In the genomic region with DNA sequence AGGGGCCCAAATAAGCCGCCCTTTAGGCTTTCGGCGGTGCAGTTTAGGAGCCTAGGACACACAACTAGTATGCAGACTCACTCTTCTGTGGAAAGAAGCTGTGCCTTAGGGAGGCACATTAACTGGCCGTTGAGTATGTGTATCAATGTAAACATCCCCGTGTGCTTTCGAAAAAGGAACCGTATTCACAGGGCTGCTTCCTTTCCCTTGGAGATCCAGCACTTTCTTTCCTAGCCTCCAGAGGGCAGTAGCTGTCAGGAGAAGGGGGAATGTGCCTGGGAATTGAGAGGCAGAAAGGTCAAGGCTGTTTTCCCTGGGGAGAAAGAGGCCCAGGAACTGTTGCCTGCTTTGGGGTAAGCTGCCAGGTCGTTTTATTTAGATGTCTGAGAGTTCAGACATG, we compare ENCODE assay signal across 8 mouse cellular contexts. TPM values are rescaled to one million over a fixed set of nuclear protein-coding genes. Genes with fewer than 3 reads are reported as not detected.
DNase-seq lines count a peak whose midpoint lies in the region; ATAC-seq and TF ChIP-seq lines count a peak whose summit lies in the region.

No protein-coding gene starts in this region.

- ATAC-seq in kidney, embryonic 14.5 days (ENCODE audit: low FRiP score, low TSS enrichment) = no peak
- ATAC-seq in liver, embryonic 13.5 days (ENCODE audit: low read depth) = no peak
- no peak for ATAC-seq in neural tube, embryonic 11.5 days (ENCODE audit: insufficient read depth, low FRiP score, low TSS enrichment)
- ATAC-seq in monocyte, adult 5-6 weeks (replicated peaks; ENCODE audit: insufficient number of reproducible peaks, low FRiP score, low TSS enrichment, poor library complexity, severe bottlenecking) = no peak

- TF ChIP-seq POLR2A in CH12.LX (IDR thresholded peaks at IDR 0.05; ENCODE audit: low read depth, low read length) = no peak

- H3K27ac ChIP-seq in CH12.LX (ENCODE audit: insufficient read depth, low read depth) = no peak overlapping the region
- peak overlapping the region; percentile 79 for H3K27ac ChIP-seq in heart, embryonic 10.5 days
- H3K27ac ChIP-seq in kidney, embryonic 14.5 days (ENCODE audit: low read depth, low read length) = 0 out of 2 replicates have a peak overlapping the region, but pooled peaks have one; percentile 47
- peak overlapping the region; percentile 56 for H3K27ac ChIP-seq in liver, embryonic 13.5 days
- no peak overlapping the region for H3K27ac ChIP-seq in neural tube, embryonic 11.5 days (ENCODE audit: low read depth, low read length)

- TF ChIP-seq CTCF in CH12.LX (conservative IDR thresholded peaks at IDR 0.05 in 1 of 2, IDR thresholded peaks at IDR 0.05 in 1 of 2; ENCODE audit: low read depth in 2 of 2, low read length in 2 of 2) = peak; percentile 63 to 95

- no peak for DNase-seq in CH12.LX (ENCODE audit: extremely low read depth)
- peak; percentile 62 to 67 for DNase-seq in adrenal gland, adult 18-20 months (ENCODE audit: low spot score in 2 of 2)
- peak; percentile 83 for DNase-seq in embryo, embryonic 11 days
- peak; percentile 81 for DNase-seq in heart, embryonic 10.5 days (ENCODE audit: low spot score)
- no peak for DNase-seq in liver, embryonic 13.5 days
- DNase-seq in neural tube, embryonic 11.5 days (ENCODE audit: low spot score) = peak; percentile 77

- TF ChIP-seq RAD21 in CH12.LX (IDR thresholded peaks at IDR 0.05; ENCODE audit: low read depth, low read length) = peak; percentile 93

- in situ Hi-C loops in CH12.LX (cut with MboI; ENCODE audit: low pct_ligation_motif_present, low pct_unique_long_range_greater_than_20kb, low sequenced_read_pairs) = no loop called here

- H3K9ac ChIP-seq in CH12.LX (ENCODE audit: insufficient read depth, low read depth) = no peak overlapping the region
- no peak overlapping the region for H3K9ac ChIP-seq in kidney, embryonic 14.5 days (ENCODE audit: low read depth, low read length)
- peak overlapping the region; percentile 31; the same call in 1 of the 2 replicates for H3K9ac ChIP-seq in liver, embryonic 13.5 days
- H3K9ac ChIP-seq in neural tube, embryonic 11.5 days (ENCODE audit: low read length) = peak overlapping the region; percentile 50

- no peak overlapping the region for H3K4me3 ChIP-seq in CH12.LX (replicated peaks in 1 of 3; ENCODE audit: low read depth in 2 of 3, low read length in 2 of 3, poor library complexity in 1 of 3)
- peak overlapping the region; percentile 58 for H3K4me3 ChIP-seq in heart, embryonic 10.5 days
- H3K4me3 ChIP-seq in kidney, embryonic 14.5 days (ENCODE audit: low read length) = peak overlapping the region; percentile 29
- H3K4me3 ChIP-seq in liver, embryonic 13.5 days (replicated peaks) = no peak overlapping the region; the same call in 1 of the 2 replicates
- H3K4me3 ChIP-seq in neural tube, embryonic 11.5 days (ENCODE audit: low read depth, low read length) = 0 out of 2 replicates have a peak overlapping the region, but pooled peaks have one; percentile 33

- TF ChIP-seq EP300 in CH12.LX (IDR thresholded peaks at IDR 0.05; ENCODE audit: low read length) = no peak

- dilution Hi-C loops in CH12.LX (cut with MboI; ENCODE audit: extremely low pct_ligation_motif_present, extremely low pct_unique_long_range_greater_than_20kb, low sequenced_read_pairs) = no loop called here

- no peaks in the 10 kb centered on the region for H3K27me3 ChIP-seq in CH12.LX (replicated peaks)
- peaks cover 33% of the 10 kb centered on the region for H3K27me3 ChIP-seq in heart, embryonic 10.5 days (ENCODE audit: insufficient read depth, poor library complexity, severe bottlenecking)
- H3K27me3 ChIP-seq in kidney, embryonic 14.5 days (ENCODE audit: control insufficient read depth, insufficient read depth, low read length) = no peaks in the 10 kb centered on the region
- H3K27me3 ChIP-seq in liver, embryonic 13.5 days = no peaks in the 10 kb centered on the region
- no peaks in the 10 kb centered on the region for H3K27me3 ChIP-seq in neural tube, embryonic 11.5 days (ENCODE audit: control insufficient read depth, insufficient read depth, low read length)

- peaks cover 11 to 43% of the 10 kb centered on the region in 2 experiments for H3K4me1 ChIP-seq in CH12.LX (ENCODE audit: control insufficient read depth in 1 of 2, insufficient read depth in 2 of 2)
- H3K4me1 ChIP-seq in heart, embryonic 10.5 days = peaks cover 79% of the 10 kb centered on the region
- H3K4me1 ChIP-seq in kidney, embryonic 14.5 days (ENCODE audit: control insufficient read depth, insufficient read depth, low read length) = peaks cover 54% of the 10 kb centered on the region
- H3K4me1 ChIP-seq in liver, embryonic 13.5 days (replicated peaks) = peaks cover 91% of the 10 kb centered on the region
- H3K4me1 ChIP-seq in neural tube, embryonic 11.5 days (ENCODE audit: control insufficient read depth, insufficient read depth, low read length) = peaks cover 21% of the 10 kb centered on the region

- peaks cover 0 to 41% of the 10 kb centered on the region in 2 experiments for H3K36me3 ChIP-seq in CH12.LX (replicated peaks in 1 of 2; ENCODE audit: control insufficient read depth in 1 of 2, insufficient read depth in 1 of 2, low read length in 1 of 2)
- peaks cover 6% of the 10 kb centered on the region; the same call in 1 of the 2 replicates for H3K36me3 ChIP-seq in heart, embryonic 10.5 days
- peaks cover 1% of the 10 kb centered on the region; the same call in 1 of the 2 replicates for H3K36me3 ChIP-seq in kidney, embryonic 14.5 days (ENCODE audit: control insufficient read depth, insufficient read depth, low read length)
- no peaks in the 10 kb centered on the region for H3K36me3 ChIP-seq in liver, embryonic 13.5 days
- H3K36me3 ChIP-seq in neural tube, embryonic 11.5 days (ENCODE audit: control insufficient read depth, insufficient read depth, low read length) = no peaks in the 10 kb centered on the region

- H3K79me2 ChIP-seq in CH12.LX (replicated peaks; ENCODE audit: control insufficient read depth, extremely low read depth, insufficient read depth, poor library complexity, severe bottlenecking) = no peaks in the 10 kb centered on the region

- no peaks in the 10 kb centered on the region for H3K9me3 ChIP-seq in CH12.LX (replicated peaks; ENCODE audit: low read length)
- no peaks in the 10 kb centered on the region for H3K9me3 ChIP-seq in heart, embryonic 10.5 days
- no peaks in the 10 kb centered on the region for H3K9me3 ChIP-seq in kidney, embryonic 14.5 days (ENCODE audit: control insufficient read depth, low read length)
- H3K9me3 ChIP-seq in liver, embryonic 13.5 days (replicated peaks) = no peaks in the 10 kb centered on the region
- H3K9me3 ChIP-seq in neural tube, embryonic 11.5 days (ENCODE audit: control insufficient read depth, low read length) = no peaks in the 10 kb centered on the region

- no peak overlapping the region for H3K4me2 ChIP-seq in CH12.LX (ENCODE audit: insufficient read depth, low read depth, poor library complexity, severe bottlenecking)
- peak overlapping the region; percentile 62 for H3K4me2 ChIP-seq in kidney, embryonic 14.5 days (replicated peaks; ENCODE audit: low read depth, low read length)
- peak overlapping the region; percentile 55 for H3K4me2 ChIP-seq in liver, embryonic 13.5 days
- peak overlapping the region; percentile 61 for H3K4me2 ChIP-seq in neural tube, embryonic 11.5 days (ENCODE audit: low read depth)

- 7% methylated on average over 8 of the region's 8 CpGs for WGBS in heart, embryonic 10.5 days
- WGBS in kidney, embryonic 14.5 days = 12% methylated on average over 8 of the region's 8 CpGs
- WGBS in liver, embryonic 13.5 days (ENCODE audit: insufficient replicate concordance) = 23% methylated on average over 8 of the region's 8 CpGs
- 9% methylated on average over 8 of the region's 8 CpGs for WGBS in neural tube, embryonic 11.5 days

TF ChIP-seq in CH12.LX, 34 proteins besides CTCF, POLR2A, EP300 and RAD21 (continues in another document):
- TF ChIP-seq ZNF384 (IDR thresholded peaks at IDR 0.05; ENCODE audit: low read depth, low read length) (no peak), USF2 (conservative IDR thresholded peaks at IDR 0.05; ENCODE audit: low read depth, low read length) (no peak), IRF4 (IDR thresholded peaks at IDR 0.05; ENCODE audit: low read depth, low read length) (peak; percentile 42; the same call in 1 of the 2 replicates), JUND (conservative IDR thresholded peaks at IDR 0.05; ENCODE audit: low read depth, low read length) (no peak), RCOR1 (conservative IDR thresholded peaks at IDR 0.05; ENCODE audit: low read depth, low read length) (no peak), SMC3 (IDR thresholded peaks at IDR 0.05; ENCODE audit: low read depth, low read length) (peak; percentile 97), BHLHE40 (IDR thresholded peaks at IDR 0.05; ENCODE audit: low read depth, low read length) (no peak), ZC3H11A (IDR thresholded peaks at IDR 0.05; ENCODE audit: low read depth, low read length) (peak; percentile 80), ELF1 (IDR thresholded peaks at IDR 0.05; ENCODE audit: low read depth, low read length) (no peak), JUN (IDR thresholded peaks at IDR 0.05; ENCODE audit: insufficient read depth, low read depth, low read length) (no peak), MAZ (IDR thresholded peaks at IDR 0.05; ENCODE audit: low read depth, low read length) (no peak), SIN3A (IDR thresholded peaks at IDR 0.05; ENCODE audit: low read length) (peak; percentile 25; the same call in 1 of the 2 replicates)

RNA-seq across cellular contexts. Expression of gene Tnk2, which starts 15.7 kb away (rescaled TPM):
- total RNA-seq in CH12.LX (2012; rRNA removed) (31.9 and 35.9 TPM in 2 replicates), CH12.LX (2014; rRNA removed) (14.7 and 18.8 TPM in 2 replicates)
- polyA plus RNA-seq in CH12.LX (2012; ENCODE audit: insufficient read length, low read depth) = 62.2 and 67.7 TPM in 2 replicates
- 10 to 100 TPM; 29.9 to 33.1 TPM for total RNA-seq in adrenal gland, adult 18-20 months (2021)
- 6.5 and 9.2 TPM in 2 replicates for polyA plus RNA-seq in heart, embryonic 10.5 days (2016; fragmentation: Nextera tagmentation; extraction: Ambion mirVana)
- polyA plus RNA-seq in kidney, embryonic 14.5 days (2014; fragmentation: Nextera tagmentation; extraction: Ambion mirVana) = 10.7 and 11.0 TPM in 2 replicates
- 4.2 and 4.9 TPM in 2 replicates for polyA plus RNA-seq in liver, embryonic 13.5 days (2015; fragmentation: Nextera tagmentation; extraction: Ambion mirVana)
- polyA plus RNA-seq in neural tube, embryonic 11.5 days (2014; fragmentation: Nextera tagmentation; extraction: Ambion mirVana) = 7.0 and 8.6 TPM in 2 replicates
- total RNA-seq in monocyte, adult 5-6 weeks (2017) = 16.2 to 63.7 TPM (median 26.3 TPM) in 3 replicates

RNA-seq across cellular contexts. Expression of gene Tfrc, which starts 50.7 kb away (rescaled TPM):
- total RNA-seq in CH12.LX (2012; rRNA removed) = 328 and 358 TPM in 2 replicates
- 840 and 921 TPM in 2 replicates for total RNA-seq in CH12.LX (2014; rRNA removed)
- polyA plus RNA-seq in CH12.LX (2012; ENCODE audit: insufficient read length, low read depth) = 186 and 190 TPM in 2 replicates
- total RNA-seq in adrenal gland, adult 18-20 months (2021) = 10 to 100 TPM; 19.8 to 34.3 TPM
- polyA plus RNA-seq in heart, embryonic 10.5 days (2016; fragmentation: Nextera tagmentation; extraction: Ambion mirVana) = 72.0 and 82.0 TPM in 2 replicates
- polyA plus RNA-seq in kidney, embryonic 14.5 days (2014; fragmentation: Nextera tagmentation; extraction: Ambion mirVana) = 38.1 and 62.0 TPM in 2 replicates
- polyA plus RNA-seq in liver, embryonic 13.5 days (2015; fragmentation: Nextera tagmentation; extraction: Ambion mirVana) = 262 and 322 TPM in 2 replicates
- 66.9 and 67.9 TPM in 2 replicates for polyA plus RNA-seq in neural tube, embryonic 11.5 days (2014; fragmentation: Nextera tagmentation; extraction: Ambion mirVana)
- 24.5 to 52.2 TPM (median 43.5 TPM) in 3 replicates for total RNA-seq in monocyte, adult 5-6 weeks (2017)

Comparison
In these comparisons a context has a peak if more than half of its experiments do, and no peak if none do; other contexts are left out.
1. DNase-seq: peak in adrenal gland, adult 18-20 months (2 of 2), embryo, embryonic 11 days (single experiment), heart, embryonic 10.5 days (single experiment) and neural tube, embryonic 11.5 days (single experiment); none in CH12.LX (single experiment) and liver, embryonic 13.5 days (single experiment).
2. H3K27ac ChIP-seq: peak in heart, embryonic 10.5 days (single experiment), kidney, embryonic 14.5 days (single experiment) and liver, embryonic 13.5 days (single experiment); none in CH12.LX (single experiment) and neural tube, embryonic 11.5 days (single experiment).
3. H3K4me3 ChIP-seq: peak in heart, embryonic 10.5 days (single experiment), kidney, embryonic 14.5 days (single experiment) and neural tube, embryonic 11.5 days (single experiment); none in CH12.LX (0 of 3) and liver, embryonic 13.5 days (single experiment).
4. H3K9ac ChIP-seq: peak in liver, embryonic 13.5 days (single experiment) and neural tube, embryonic 11.5 days (single experiment); none in CH12.LX (single experiment) and kidney, embryonic 14.5 days (single experiment).